Mouse (Mus musculus): Measurements from ENCODE around the gene Erc1. TPM values are rescaled to one million over a fixed set of nuclear protein-coding genes. Genes with fewer than 3 reads are reported as not detected.

The Erc1 gene
- total RNA-seq, 2 experiments from 2014 or later, result 114 to 124 TPM

DNA sequence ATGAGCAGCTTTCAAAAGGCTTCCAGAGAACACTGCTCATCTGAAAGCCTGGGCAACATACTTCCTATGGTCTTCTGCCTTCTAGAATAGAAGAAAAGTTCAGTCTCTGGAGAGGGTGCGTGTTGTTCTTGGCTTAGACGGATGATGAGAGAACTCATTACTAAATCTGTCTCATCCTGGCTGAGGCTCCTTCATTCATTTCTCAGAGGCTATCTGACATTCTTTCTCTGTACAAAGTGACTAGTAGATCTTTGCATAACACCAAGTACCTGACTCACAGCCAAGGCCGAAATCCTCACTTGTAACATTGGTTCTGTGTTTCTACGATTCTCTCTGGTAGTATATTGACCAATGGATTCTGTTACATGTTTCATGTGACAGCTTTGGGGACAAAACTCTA, 252.5 kb downstream of the Erc1 start:
- DNase-seq (ENCODE audit: low spot score in 2 of 2), result no peak

DNA sequence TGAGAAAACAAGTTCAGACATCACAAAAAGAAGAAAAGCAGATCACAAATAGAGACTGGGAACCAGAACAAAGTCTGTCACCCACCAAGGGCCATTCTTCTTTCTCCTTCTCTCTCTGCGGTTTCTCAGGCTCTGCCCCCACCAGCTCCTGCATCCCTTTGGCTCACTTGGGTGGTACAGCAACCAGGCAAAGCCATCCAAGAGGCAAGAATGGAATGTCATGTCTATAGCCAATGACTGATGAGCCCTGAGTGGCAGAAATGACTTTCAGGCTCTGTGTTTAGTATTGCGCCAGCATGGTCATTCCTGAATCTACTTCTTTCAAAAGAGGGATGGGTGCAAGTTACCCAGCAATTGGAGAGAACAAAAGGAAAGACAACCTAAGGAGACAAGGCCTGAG, 257.1 kb downstream of the Erc1 start:
- DNase-seq (ENCODE audit: low spot score in 2 of 2), result no peak

DNA sequence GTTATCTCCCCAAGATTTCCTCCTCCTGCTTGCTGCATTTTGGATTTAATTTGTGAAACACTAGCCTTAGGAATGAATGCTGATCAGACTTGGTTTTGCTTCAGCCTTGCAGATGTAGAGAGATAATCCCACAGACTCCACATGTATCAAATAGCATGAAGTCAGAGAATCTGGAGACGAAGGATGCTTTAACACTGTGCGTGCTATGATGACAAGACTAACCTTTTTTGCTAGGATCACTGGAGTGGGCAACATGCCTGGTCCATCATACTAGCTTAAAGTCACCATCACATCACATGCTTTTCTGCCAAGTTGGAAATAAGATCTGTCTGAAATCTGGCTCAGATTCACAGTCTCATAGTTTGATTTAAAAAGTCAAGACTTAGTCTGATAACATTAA, 260.1 kb downstream of the Erc1 start:
- DNase-seq (ENCODE audit: low spot score in 2 of 2), result no peak

DNA sequence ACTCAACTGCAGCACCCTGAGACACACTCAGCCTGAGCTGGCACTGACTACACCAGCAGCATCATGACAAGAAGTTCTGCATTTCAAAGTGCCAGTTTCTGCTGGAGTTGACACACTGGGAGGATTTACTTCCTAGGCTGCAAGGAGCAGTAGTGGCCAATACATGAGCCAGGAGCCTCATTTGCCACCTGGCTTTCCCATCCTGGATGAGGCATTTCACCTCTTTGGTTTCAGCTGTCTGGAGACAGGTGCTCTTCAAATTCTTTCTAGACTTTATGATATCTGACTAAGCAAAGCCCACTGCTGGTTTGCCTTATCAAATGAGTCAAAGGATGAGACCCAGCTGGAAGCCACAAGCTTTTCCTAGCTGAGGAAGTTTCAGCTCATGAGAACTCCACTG, 260.5 kb downstream of the Erc1 start:
- DNase-seq (ENCODE audit: low spot score in 2 of 2), result no peak

DNA sequence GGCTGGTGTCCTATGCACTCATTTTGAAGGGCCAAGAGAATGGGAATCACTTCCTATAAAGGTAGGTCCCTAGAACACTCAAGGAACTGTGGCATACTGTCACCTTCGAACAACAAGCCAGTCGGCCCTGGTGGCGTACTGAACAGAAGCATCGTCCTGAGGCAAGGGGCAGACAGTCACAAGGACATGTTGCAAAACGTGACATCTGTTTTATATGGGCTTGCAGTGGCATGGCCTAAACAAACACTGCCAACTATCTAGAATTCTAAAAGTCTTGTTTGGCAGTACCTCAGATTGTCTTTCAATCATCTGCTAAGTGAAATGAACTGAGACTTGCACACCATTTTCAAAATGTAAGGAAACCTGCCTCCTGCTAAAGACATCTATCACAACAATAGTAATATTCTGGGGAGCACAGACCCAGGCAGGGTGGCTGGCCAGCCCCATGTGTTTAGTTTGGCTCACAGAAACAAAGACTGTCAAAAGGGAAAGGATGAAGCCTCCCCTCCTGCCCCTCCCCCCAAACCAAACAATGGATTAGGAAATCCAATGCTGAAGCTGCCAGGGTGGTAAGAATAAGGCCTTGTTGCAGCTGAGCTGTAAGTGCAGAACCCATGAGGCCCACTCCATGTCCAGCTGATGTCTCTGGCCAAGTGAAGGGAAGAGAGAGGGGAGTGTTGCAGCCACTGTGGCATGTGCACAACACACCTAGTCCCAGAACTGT, 262.2 kb downstream of the Erc1 start:
- no peak for DNase-seq (ENCODE audit: low spot score in 2 of 2)

DNA sequence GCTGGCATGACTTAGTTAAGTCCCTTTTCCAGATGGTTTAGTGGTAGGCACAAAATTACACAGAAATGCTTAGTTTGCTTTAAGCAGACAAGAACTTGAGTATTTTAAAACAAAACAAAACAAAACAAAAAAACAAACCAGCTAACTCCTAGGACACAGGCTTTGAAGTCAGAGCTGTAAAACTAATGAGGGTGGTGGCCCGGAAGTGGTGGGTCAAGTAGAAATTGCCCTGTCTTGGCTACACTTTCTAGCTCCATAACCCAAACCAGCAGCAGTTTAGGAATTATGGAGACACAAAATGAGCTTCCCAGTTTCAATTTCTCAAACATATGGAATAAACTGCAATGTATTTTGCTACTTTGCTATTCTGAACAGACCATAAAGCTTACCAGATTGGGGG, 263.9 kb downstream of the Erc1 start:
- DNase-seq (ENCODE audit: low spot score in 2 of 2), result no peak

DNA sequence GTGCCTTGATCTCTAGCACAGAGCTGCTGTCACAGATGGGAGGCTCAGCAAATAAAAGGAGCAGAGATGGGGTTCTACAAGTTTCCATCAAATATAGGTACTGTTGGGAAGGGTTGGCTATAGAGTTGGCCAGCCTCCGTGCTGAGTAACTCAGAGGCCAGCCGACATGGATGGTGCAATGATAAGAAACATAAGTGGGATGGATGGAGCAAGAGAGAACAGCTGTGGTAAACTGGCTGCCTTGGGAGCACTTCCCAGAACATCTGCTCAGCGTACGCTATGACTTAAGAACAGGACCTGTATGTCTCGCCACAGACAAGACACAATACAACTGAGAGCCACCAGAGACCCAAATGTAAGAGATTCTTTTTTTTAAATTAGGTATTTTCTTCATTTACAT, 264.8 kb downstream of the Erc1 start:
- DNase-seq (ENCODE audit: low spot score in 2 of 2), result no peak

DNA sequence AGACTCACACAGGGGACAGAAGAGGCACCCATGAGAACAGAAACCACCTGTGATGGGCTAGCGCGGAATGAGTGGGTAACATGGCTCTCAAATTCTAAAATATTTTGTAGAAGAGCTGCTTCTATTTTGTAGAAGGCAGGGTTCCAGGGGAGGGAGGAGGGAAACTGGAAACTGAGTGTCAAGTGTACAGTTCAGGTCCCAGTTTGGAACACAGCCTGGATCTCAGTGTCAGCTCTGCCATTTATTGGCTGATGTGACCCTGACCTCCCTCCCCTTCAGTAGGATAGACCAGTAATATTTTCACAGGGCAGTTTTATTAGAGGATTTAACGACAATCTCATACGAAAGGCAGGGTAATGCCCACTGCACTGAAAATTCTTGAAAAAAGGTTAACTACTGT, 271.3 kb downstream of the Erc1 start:
- no peak for DNase-seq (ENCODE audit: low spot score in 2 of 2)

DNA sequence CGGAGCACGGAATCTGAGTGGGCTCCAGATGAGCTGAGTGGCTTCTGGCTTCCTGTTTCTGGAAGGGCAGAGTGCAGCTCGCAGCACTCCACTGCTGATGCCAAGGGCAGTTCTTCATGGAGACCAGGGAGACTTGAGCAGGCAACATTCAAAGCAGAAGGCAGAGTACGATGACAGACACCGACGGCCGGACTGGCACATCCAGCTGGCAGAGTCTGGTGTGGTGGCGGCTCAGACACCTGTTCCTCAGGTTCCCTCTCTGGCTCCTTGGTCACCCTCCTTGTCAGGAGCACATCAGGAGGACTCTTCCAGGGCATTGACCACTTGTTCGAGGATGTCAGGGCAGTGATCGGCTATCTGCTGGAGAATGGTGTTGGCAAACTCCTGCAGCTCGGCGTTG, 272.6 kb downstream of the Erc1 start:
- no peak for DNase-seq (ENCODE audit: low spot score in 2 of 2)

DNA sequence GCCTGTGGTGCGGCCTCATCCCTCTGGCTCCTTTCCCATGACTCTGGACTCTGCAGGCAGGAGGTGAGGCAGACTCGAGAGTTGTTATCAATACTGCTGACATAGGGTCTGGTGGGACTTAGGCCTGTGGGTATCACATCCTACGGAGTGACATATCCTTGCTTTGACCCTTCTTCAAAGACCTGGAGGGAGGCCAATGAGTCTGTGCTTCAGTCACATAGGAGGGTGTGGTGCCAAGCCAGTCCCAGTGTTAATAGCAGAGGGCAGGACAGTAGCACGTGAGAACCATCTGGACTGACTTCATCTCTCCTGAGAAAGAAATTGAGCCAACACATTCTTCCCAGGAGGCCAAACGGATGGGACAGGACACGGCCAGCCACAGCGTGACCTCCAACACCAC, 275.7 kb downstream of the Erc1 start:
- DNase-seq (ENCODE audit: low spot score in 2 of 2), result no peak

DNA sequence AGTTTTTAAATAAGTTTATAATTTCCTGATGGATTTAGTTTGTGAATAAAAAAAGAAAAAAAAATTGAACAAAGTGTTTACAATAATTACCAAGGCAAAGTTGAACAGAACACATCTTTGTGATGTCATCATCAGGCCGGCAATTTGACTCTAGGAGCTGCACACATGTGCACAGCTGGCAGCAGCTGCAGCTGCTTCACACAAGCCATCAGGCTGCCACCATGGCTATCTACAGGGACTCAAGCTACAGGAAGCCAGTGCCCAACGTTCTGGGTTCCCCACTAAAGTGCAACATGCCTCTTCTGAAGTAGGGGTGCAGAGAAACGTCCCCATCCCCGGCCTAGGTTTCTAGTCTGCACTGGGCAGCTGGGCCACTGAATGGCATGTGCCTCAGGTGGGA, 277.2 kb downstream of the Erc1 start:
- no peak for DNase-seq (ENCODE audit: low spot score in 2 of 2)

DNA sequence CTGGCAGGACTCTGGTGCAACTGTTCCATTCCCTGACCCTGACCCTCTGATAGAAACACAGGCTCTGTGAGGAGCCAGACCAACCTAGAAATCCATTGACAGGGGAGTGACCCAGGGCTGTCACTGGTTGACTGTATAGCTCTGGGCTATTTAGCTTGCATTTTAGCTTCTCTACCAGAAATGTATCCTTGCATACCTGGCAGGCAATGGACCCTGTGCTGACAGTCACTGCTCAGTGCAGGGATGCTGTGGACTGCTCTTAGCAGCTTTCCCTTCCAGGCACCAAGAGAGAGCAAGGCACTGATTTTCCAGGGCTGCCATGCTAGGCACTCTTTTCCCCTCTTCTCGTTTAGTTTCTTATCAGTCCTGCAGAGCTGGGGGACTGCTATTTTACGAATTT, 279.6 kb downstream of the Erc1 start:
- DNase-seq (ENCODE audit: low spot score in 2 of 2), result no peak

DNA sequence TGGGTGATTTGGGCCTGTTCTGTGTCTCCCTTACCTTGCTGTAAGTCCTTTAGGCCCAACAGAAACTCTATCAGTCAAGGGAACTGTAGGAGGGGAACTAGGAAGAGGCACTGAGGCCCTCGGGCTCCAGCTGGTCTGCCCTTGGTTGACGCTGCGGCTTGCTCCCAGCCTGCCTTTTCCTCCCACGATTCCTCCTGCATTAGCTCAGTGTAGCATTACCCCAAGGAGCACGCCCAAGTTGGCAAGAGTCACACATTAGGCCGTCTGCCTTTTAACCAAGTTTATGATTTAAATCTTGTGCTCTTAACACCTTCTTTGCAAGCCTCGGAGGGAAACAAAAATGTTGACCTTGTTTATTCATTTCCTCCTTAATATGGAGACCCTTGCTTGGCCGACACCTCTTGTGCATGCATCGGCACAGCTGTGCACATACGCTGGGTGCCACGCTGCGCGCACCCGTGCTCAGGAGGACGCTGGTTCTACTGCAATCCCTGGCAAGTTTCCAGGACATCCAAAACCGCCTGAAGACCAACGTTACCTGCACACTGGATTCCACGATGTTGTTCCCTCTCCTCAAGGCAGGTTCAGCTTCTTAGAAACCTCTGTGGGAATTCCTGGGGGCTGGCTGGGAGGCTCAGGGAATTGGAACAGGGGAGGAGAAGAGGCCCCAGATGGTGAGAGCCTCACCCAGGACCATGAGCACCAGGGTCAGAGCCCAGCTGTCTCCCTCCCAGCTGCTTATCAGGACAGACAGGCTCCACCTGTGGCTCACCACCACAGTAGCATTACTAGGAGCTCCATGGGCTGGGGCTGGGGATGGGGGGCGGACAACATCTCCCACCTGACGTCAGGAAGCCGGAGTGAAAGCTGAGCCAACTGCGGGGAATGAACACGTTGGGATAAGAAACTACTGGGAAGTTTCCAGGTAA, 282.3 kb downstream of the Erc1 start:
- peak in 1 of 2 experiments; percentile 11 for DNase-seq (ENCODE audit: low spot score in 2 of 2)

DNA sequence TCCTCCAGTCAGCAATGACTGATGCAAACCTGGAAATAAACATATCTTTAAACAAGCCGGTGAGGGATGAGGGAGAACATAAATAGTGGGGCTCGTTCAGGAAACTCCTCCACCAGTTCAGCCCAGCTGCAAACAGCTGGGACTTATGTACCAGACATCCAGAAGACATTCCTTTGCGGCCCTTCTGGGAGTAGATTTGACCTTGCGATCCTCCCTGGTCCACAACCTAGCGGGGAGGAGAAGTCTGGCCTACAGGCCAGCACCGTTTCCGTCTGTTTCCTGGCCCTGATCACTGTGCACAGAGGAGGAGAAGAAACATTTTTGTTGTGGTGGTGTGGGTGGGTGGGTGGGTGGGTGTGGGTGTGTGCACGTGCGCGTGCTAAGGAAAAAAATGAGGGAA, 285.4 kb downstream of the Erc1 start:
- no peak for DNase-seq (ENCODE audit: low spot score in 2 of 2)

DNA sequence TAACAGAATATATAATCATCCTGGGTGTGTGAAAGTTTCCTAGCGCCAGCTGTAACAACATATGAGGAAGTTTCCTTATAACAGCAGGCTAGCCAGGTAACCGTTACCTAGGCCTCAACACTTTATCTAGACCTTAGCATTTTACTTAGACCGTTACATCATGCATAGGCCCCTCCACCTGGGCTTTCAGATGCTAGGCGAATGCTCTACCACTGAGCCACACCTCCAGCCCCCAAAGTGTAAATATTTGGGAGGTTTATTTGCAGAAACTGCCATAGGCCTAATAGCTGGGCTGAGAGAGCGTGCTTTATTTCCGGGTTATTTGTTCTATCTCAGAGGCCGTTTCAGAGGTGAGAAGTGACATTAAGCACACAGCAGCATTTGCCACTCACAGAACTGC, 289.1 kb downstream of the Erc1 start:
- DNase-seq (ENCODE audit: low spot score in 2 of 2), result no peak

DNA sequence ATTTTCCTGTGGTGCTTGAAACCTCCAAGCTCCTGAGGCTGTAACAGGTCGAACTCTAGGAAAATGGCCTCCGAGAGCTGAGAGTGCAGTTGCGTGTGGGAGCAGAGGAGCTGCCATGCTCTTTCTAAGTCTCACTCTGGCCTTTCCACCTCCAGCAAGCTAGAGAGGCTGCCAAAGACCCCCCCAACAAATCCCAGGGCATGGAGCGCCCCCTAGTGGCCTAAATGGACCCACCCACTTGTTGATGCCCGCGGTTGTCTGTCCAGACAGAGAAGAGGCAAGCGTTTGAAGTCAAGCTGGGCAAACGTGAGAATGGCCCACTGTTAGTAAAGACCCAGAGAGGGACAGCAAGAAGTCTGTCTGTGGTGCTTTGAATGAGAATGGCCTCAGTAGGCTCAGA, 293.5 kb downstream of the Erc1 start:
- no peak for DNase-seq (ENCODE audit: low spot score in 2 of 2)

DNA sequence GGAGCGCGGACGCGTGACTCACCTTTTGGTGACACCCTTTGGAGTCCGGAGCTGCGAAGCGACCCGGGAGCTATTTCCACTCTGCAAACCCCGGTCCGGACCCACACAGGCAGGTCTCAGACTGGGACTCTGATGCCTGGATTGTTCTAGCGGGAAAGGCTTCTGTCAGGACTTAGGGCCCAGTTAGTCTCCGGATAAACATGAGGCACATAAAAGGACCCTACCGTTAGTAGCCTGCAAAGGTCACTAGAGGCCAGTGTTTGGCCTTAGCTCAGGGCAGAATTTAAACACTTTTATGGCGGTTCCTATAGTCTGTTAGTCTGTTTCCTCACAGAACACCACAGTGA, 303.5 kb downstream of the Erc1 start:
- peak in 1 of 2 experiments; percentile 22 for DNase-seq (ENCODE audit: low spot score in 2 of 2)

DNA sequence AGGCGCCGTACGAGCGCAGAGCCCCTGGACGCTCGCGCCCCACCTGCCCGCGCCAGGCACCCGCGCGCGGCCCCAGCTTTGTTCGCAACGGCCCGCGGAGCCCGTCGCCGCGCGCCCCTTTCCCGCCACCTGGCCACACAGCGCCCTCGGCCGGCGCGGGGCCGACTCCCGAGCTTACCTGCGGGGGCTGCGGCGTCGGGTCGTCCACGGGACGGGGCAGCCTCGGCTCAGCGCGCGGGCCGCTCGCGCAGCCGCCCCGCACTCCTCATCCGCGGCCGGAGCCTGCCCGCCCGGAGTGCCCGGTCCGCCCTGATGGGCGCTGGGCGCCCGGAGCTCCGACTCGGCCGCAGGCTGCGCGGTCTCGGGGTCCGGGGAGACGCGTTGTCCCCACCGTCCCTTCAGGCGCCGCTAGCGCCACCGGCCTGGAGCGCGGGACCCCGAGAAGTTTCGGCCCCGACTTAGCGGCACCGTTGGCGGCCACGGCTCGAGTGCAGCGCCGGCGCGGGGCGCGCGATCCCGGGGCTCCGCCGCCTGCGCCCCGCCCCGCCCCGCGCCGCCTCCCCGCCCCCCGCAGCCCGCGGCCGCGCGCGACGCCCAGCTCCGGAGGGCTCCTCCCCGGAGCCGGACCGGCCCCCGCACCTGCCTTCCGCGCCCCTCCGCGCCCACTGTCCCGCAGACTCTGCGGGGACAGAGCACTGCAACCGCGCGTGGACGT, 304.0 kb downstream of the Erc1 start, which contains the start of gene Wnt5b:
Gene Wnt5b, minus strand, starts transcription at position 545 of the 715 bp plus-strand sequence.
- peak; percentile 22 to 38 for DNase-seq (ENCODE audit: low spot score in 2 of 2)

DNA sequence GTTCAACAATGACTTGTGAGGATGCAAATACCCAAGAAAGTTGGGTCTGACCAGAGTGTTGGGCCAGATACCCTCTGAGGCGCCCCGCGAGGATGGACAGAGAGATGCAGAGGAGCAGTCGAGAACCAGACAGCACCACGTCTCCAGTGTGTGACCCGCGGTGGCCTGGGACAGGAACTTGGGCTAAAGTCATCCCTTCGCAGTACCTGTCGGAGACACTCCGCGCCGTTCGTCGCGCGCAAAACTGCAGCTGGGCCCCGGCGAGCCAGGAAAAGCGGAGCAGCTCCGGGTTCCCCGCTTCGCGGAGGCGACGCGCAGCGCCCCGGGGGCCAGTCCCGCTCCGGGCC, 304.5 kb downstream of the Erc1 start:
- no peak for DNase-seq (ENCODE audit: low spot score in 2 of 2)

DNA sequence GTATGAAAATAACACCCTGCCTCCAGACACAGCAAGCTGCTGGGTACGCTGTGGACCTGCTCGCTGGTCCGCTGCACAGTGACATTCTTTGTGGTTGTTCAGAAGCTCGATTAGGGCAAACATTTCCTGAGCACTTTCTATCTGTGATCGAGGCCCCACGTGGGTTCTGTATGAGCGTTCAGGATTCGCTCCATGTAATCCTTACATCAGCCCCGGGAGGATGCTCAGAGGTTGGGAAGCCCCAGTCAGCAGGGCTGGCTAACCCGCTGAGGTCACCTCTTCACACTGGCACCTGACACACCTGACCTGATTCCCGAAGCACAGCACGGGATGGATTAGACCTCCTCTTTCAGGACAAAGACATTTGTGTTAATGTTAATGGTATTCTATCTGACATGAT, 312.1 kb downstream of the Erc1 start:
- DNase-seq (ENCODE audit: low spot score in 2 of 2), result no peak

DNA sequence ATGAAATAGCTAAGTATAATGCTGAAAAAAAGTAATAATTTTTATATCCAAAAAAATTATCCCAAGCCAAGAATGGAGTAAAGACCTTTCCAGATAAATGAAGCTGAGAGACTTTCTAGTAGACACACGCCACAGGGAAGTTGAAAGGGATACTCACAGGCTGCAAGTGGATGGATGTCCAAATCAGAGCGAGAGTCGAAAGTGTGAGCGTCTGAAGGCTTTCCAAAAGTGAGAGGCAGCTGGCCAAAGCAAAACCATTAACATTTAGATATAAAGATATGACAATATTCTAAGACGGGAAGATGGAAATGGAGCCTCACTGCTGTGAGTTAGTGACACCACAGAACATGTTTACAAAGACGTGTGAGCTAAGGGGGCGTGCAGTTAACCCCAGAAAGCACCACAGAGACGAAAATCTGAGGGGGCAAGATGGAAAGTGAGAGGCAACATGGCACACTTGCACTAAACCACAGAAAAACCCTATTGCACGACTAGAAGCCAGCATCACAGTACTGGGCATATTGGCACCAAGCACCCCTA, 314.7 kb downstream of the Erc1 start:
- DNase-seq (ENCODE audit: low spot score in 2 of 2), result no peak

DNA sequence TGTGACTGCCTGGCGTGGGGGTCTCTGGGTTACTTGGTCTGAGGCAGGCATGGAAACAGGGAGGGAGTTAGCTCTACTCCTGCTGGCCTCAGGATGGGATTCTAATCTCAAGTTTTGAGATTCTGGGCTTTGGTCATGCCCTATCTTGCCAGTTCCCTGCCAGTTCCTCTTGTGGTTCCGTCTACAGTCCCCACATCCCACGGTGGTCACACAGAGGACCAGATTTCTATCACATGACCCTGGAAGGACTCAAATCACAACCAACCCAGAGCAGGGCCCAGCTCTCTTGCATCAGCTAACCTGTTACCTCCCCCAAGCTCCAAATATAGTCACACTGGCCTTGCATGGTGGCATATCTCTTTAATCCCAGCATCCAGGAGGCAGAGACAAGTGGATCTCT, 318.3 kb downstream of the Erc1 start:
- DNase-seq (ENCODE audit: low spot score in 2 of 2), result no peak
